Mouse (Mus musculus): ENCODE results near the gene Sfxn4. TPM values are rescaled to one million over a fixed set of nuclear protein-coding genes. Genes with fewer than 3 reads are reported as not detected.

Gene Sfxn4
- polyA plus RNA-seq, 1 experiment: 7.6 TPM

- TF ChIP-seq CTCF (IDR thresholded peaks at IDR 0.05; ENCODE audit: borderline replicate concordance, extremely low read depth, insufficient read depth, insufficient read length) (no peak), POLR2A (IDR thresholded peaks at IDR 0.05; ENCODE audit: borderline replicate concordance, extremely low read depth, insufficient read depth, insufficient read length, poor library complexity, severe bottlenecking) (no peak)
- DNase-seq (ENCODE audit: low read depth): no peak
Observed at GRCm38 (mm10) chr19:60818677-60819076, 42.6 kb downstream of the Sfxn4 start.

- no peak for TF ChIP-seq POLR2A (IDR thresholded peaks at IDR 0.05; ENCODE audit: borderline replicate concordance, extremely low read depth, insufficient read depth, insufficient read length, poor library complexity, severe bottlenecking)
- TF ChIP-seq CTCF (IDR thresholded peaks at IDR 0.05; ENCODE audit: borderline replicate concordance, extremely low read depth, insufficient read depth, insufficient read length): no peak
- no peak for DNase-seq (ENCODE audit: low read depth)
Observed at GRCm38 (mm10) chr19:60813133-60813532, 48.1 kb downstream of the Sfxn4 start.

- TF ChIP-seq CTCF (IDR thresholded peaks at IDR 0.05; ENCODE audit: borderline replicate concordance, extremely low read depth, insufficient read depth, insufficient read length): no peak
- no peak for TF ChIP-seq POLR2A (IDR thresholded peaks at IDR 0.05; ENCODE audit: borderline replicate concordance, extremely low read depth, insufficient read depth, insufficient read length, poor library complexity, severe bottlenecking)
Observed at GRCm38 (mm10) chr19:60812036-60812389, 49.3 kb downstream of the Sfxn4 start.

GRCm38 (mm10) chr19:60811098-60812035 is 49.9 kb downstream of the Sfxn4 start, which contains the start of gene Fam45a:
Gene Fam45a, plus strand, starts transcription at chr19:60811585.
- TF ChIP-seq POLR2A (IDR thresholded peaks at IDR 0.05; ENCODE audit: borderline replicate concordance, extremely low read depth, insufficient read depth, insufficient read length, poor library complexity, severe bottlenecking) (peak; percentile 69; the same call in 1 of the 2 replicates), CTCF (IDR thresholded peaks at IDR 0.05; ENCODE audit: borderline replicate concordance, extremely low read depth, insufficient read depth, insufficient read length) (peak; percentile 76)
- DNase-seq (ENCODE audit: low read depth): peak; percentile 97

More at GRCm38 (mm10) chr19:60812036-60812389, 49.3 kb downstream of the Sfxn4 start:
- DNase-seq (ENCODE audit: low read depth): no peak

GRCm38 (mm10) chr19:60809927-60810326 is 51.4 kb downstream of the Sfxn4 start:
- DNase-seq (ENCODE audit: low read depth): no peak
- no peak for TF ChIP-seq CTCF (IDR thresholded peaks at IDR 0.05; ENCODE audit: borderline replicate concordance, extremely low read depth, insufficient read depth, insufficient read length)
- no peak for TF ChIP-seq POLR2A (IDR thresholded peaks at IDR 0.05; ENCODE audit: borderline replicate concordance, extremely low read depth, insufficient read depth, insufficient read length, poor library complexity, severe bottlenecking)

GRCm38 (mm10) chr19:60804903-60805302 is 56.4 kb downstream of the Sfxn4 start:
- TF ChIP-seq POLR2A (IDR thresholded peaks at IDR 0.05; ENCODE audit: borderline replicate concordance, extremely low read depth, insufficient read depth, insufficient read length, poor library complexity, severe bottlenecking) (no peak), CTCF (IDR thresholded peaks at IDR 0.05; ENCODE audit: borderline replicate concordance, extremely low read depth, insufficient read depth, insufficient read length) (no peak)
- DNase-seq (ENCODE audit: low read depth): no peak

GRCm38 (mm10) chr19:60799867-60800569 is 61.3 kb downstream of the Sfxn4 start:
- no peak for DNase-seq (ENCODE audit: low read depth)
- no peak for TF ChIP-seq POLR2A (IDR thresholded peaks at IDR 0.05; ENCODE audit: borderline replicate concordance, extremely low read depth, insufficient read depth, insufficient read length, poor library complexity, severe bottlenecking)
- no peak for TF ChIP-seq CTCF (IDR thresholded peaks at IDR 0.05; ENCODE audit: borderline replicate concordance, extremely low read depth, insufficient read depth, insufficient read length)

GRCm38 (mm10) chr19:60797415-60797814 is 63.9 kb downstream of the Sfxn4 start:
- TF ChIP-seq POLR2A (IDR thresholded peaks at IDR 0.05; ENCODE audit: borderline replicate concordance, extremely low read depth, insufficient read depth, insufficient read length, poor library complexity, severe bottlenecking) (no peak), CTCF (IDR thresholded peaks at IDR 0.05; ENCODE audit: borderline replicate concordance, extremely low read depth, insufficient read depth, insufficient read length) (no peak)
- no peak for DNase-seq (ENCODE audit: low read depth)

GRCm38 (mm10) chr19:60795244-60795643 is 66.0 kb downstream of the Sfxn4 start:
- no peak for DNase-seq (ENCODE audit: low read depth)
- no peak for TF ChIP-seq POLR2A (IDR thresholded peaks at IDR 0.05; ENCODE audit: borderline replicate concordance, extremely low read depth, insufficient read depth, insufficient read length, poor library complexity, severe bottlenecking)

- TF ChIP-seq POLR2A (IDR thresholded peaks at IDR 0.05; ENCODE audit: borderline replicate concordance, extremely low read depth, insufficient read depth, insufficient read length, poor library complexity, severe bottlenecking): no peak
- no peak for TF ChIP-seq CTCF (IDR thresholded peaks at IDR 0.05; ENCODE audit: borderline replicate concordance, extremely low read depth, insufficient read depth, insufficient read length)
- DNase-seq (ENCODE audit: low read depth): no peak
Observed at GRCm38 (mm10) chr19:60793170-60793707, 68.0 kb downstream of the Sfxn4 start.

- TF ChIP-seq CTCF (IDR thresholded peaks at IDR 0.05; ENCODE audit: borderline replicate concordance, extremely low read depth, insufficient read depth, insufficient read length) (no peak), POLR2A (IDR thresholded peaks at IDR 0.05; ENCODE audit: borderline replicate concordance, extremely low read depth, insufficient read depth, insufficient read length, poor library complexity, severe bottlenecking) (no peak)
- DNase-seq (ENCODE audit: low read depth): no peak
Observed at GRCm38 (mm10) chr19:60791164-60791563, 70.1 kb downstream of the Sfxn4 start.
